Mouse (Mus musculus) lung, adult 2 months (tissue): Measurements from ENCODE around the gene Snrnp40.

ENCODE experiments used
- CTCF ChIP-seq: fragments of 200-500 bp; IDR thresholded peaks from 2 replicates; pipeline ENCODE4 v1.5.1; 2011; ENCODE audit warnings: mild to moderate bottlenecking, low read length, control low read depth; ENCODE audit not compliant: insufficient read depth
- POLR2A ChIP-seq: fragments of 200-500 bp; IDR thresholded peaks from 2 replicates; pipeline ENCODE4 v1.6.1; 2011; ENCODE audit warnings: low read depth, mild to moderate bottlenecking, control low read depth, low read length, borderline replicate concordance; ENCODE audit errors: extremely low read depth

GRCm38 (mm10) chr4:130323607-130324006 is 36.3 kb upstream of the Snrnp40 start:
- TF ChIP-seq POLR2A (no peak), CTCF (no peak)
